Mouse (Mus musculus) liver, adult 2 months (tissue): ENCODE results near the gene Fryl.

ENCODE experiments used
- CTCF ChIP-seq: fragments of 200-500 bp; IDR thresholded peaks from 2 replicates; pipeline ENCODE4 v1.5.1; 2011; ENCODE audit warnings: low read depth, low read length, control low read depth
- POLR2A ChIP-seq: fragments of 200-500 bp; IDR thresholded peaks from 2 replicates; pipeline ENCODE4 v1.6.1; 2011; ENCODE audit warnings: low read length, control low read depth; ENCODE audit not compliant: insufficient read depth; ENCODE audit errors: extremely low read depth

- TF ChIP-seq CTCF (no peak), POLR2A (no peak)
These were observed 24.1 kb upstream of the Fryl start for GRCm38 (mm10) chr5:73280567-73280850.
